Mouse (Mus musculus): ENCODE measurements at regions not wholly inside any gene's neighbourhood (a gene's known extent, or its start where the extent isn't known, plus 50 kb on each side); places are given as distances from the start of the nearest gene placed in this dataset.

- peak; percentile 9 for DNase-seq
These were observed 181.9 kb downstream of the Kcna5 start for GRCm38 (mm10) chr6:126353346-126353745.

DNA sequence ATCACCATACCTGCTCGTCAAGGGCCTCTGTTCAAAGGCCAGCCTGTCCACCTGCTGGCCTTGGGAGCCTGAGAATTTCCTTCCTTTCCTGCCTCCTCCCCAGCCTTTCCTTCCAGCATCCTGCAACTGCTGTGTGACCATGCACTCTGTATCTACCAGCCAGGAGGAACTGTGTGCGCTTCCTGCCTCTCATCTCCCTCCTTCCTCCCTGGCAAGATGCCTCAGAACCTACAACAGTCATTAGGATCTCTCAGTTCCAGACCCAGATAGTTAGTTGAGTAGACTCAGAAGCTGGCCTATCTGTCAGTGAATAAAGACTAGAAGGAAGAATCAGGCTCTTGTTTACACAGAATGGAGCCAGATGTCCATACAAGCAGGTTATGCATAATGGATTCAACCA, 183.8 kb upstream of the Ntf3 start:
- no peak for DNase-seq

GRCm38 (mm10) chr6:126349905-126350304, 183.2 kb upstream of the Ntf3 start:
- no peak for DNase-seq

DNA sequence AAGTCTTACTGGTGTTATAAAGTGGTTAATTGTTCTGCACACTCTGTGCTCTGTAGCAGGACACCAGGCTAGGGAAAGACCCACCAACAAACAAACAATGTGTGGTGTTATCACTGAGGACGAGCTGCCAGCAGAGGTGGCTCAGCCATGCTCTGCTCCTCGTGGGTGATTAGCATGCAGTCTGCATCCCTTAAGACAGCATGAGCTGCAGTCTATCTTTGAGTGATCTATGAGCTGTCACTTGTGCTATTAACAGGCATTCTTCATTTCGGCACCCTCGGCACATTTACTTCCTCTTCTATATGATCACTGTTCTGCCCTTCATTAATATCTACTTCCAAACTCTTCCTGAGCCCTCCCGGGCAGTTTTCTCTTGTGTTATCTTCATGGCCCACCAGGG, 178.5 kb upstream of the Ntf3 start:
- no peak for DNase-seq

DNA sequence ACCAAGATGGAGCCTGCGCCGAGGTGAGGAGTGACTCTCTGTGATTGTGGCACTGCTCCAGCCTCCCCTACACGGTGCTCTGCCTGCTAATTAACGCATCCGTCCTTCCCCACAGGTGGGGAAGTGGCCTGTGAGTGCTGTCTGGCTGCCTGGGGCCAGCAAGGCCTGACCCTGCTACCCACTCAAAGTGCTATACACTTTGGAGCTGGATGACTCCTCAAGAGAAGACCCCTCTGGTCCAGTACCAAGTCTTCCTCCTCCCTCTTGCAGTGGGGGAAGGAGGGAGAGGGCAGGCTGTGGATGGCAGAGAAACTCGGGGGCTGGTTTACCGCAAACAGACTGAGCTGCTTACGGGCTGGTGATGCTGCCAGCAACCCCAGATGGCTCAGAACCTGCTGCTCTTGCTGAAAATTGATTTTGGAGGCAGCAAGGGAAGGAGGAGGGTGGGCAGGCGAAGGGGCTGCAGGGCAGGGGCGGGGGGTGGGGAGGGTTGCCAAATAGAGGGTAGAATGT, 173.4 kb upstream of the Ntf3 start:
- peak; percentile 46 for DNase-seq

DNA sequence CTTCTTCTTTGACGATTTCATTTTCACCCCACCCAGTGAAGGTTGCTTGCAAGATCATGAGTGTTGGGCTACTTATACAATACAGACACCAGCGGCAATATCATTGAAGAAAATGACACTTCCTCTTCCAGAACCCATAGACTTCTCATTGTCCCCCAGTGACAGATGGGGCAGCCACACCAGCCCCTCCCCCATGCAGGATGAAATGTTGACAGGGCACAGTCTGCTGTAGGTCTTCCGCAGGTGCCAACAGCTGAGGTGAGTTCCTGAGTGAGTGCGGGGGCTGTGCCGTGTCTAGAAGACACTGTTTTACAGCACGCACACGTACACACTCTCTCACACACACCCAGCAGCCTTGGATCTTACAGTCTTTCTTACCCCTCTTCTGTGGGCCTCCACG, 171.0 kb upstream of the Ntf3 start:
- no peak for DNase-seq

- peak; percentile 11 for DNase-seq
These were observed 167.5 kb upstream of the Ntf3 start for GRCm38 (mm10) chr6:126334258-126334657.

DNA sequence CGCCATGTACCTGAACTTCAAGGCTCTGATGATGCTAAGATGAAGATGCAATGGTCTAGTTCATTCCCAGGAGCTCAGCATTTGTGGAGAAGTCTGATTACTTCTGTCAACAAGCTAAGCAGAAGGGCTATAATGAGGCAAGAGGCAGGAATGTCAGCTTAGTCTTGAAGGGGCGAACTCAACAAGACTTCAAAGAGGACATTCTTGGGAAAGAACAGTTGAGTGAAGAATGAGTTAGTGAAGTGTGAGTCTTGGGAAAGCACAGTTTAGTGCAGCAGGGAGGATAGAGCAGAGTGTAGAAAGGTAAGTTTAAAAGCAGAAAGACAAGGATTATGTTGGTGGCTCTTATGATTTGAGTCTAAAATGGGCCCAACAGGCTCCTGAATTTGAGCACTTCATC, 160.5 kb upstream of the Ntf3 start:
- no peak for DNase-seq

DNA sequence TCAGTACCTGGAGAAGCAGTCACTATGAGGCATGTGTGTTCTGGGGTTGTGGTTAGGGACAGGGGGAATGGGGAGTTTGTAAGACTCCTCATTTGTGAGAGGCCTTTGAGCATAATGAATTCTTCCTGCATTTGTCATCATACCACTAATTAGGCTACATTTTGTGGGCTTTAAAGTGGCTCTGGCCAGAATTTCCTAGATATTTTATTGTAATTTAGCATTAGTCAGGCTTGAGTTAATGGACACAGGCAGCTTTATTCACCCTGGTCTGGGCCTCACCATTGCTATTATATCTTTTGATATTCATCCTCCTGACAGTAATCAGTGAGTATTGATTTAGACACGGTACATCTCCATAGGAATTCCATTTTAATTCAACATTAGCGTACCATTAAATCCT, 151.8 kb upstream of the Ntf3 start:
- DNase-seq = no peak

- no peak for DNase-seq
These were observed 144.2 kb upstream of the Ntf3 start for GRCm38 (mm10) chr6:126310786-126311480.

- DNase-seq = no peak
These were observed 136.4 kb upstream of the Ntf3 start for GRCm38 (mm10) chr6:126303086-126303485.

GRCm38 (mm10) chr6:126291581-126291980, 124.9 kb upstream of the Ntf3 start:
- DNase-seq = no peak

- no peak for DNase-seq
These were observed 120.5 kb upstream of the Ntf3 start for GRCm38 (mm10) chr6:126287166-126287565.

GRCm38 (mm10) chr6:126286201-126286600, 119.5 kb upstream of the Ntf3 start:
- no peak for DNase-seq

GRCm38 (mm10) chr6:126284409-126284808, 117.7 kb upstream of the Ntf3 start:
- DNase-seq = no peak

- no peak for DNase-seq
These were observed 113.6 kb upstream of the Ntf3 start for GRCm38 (mm10) chr6:126280352-126280751.

GRCm38 (mm10) chr6:126245986-126246385, 79.3 kb upstream of the Ntf3 start:
- DNase-seq = no peak

- DNase-seq = no peak
These were observed 78.7 kb upstream of the Ntf3 start for GRCm38 (mm10) chr6:126245431-126245830.

DNA sequence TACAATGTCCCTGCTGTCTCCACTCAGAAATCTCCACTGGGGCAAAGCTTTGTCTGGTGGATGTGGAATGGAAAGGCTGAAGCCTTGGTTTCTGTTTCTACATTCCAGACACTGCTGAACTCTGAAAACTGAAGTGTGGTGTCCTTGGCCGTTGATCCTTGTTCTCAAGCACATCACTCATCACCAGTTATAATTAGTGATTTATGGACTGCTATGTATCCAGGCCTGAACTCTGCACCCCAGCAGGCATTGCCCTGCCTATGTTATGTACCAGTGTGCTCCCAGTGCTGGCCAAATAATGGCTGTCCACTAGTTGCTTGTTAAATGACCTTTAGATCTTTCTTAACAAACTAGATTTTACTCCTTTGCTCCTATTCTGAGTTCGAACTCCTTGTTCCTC, 75.6 kb upstream of the Ntf3 start:
- DNase-seq = no peak

GRCm38 (mm10) chr6:126240256-126240655, 73.5 kb upstream of the Ntf3 start:
- DNase-seq = no peak
